Mouse (Mus musculus): ENCODE data around the gene Cdc73. TPM values are rescaled to one million over a fixed set of nuclear protein-coding genes. Genes with fewer than 3 reads are reported as not detected.

Cdc73 gene
- 29.0 and 32.8 TPM in 2 replicates for polyA plus RNA-seq (2016; fragmentation: Nextera tagmentation; extraction: Ambion mirVana)

- peaks cover 12% of the 10 kb centered on the region for H3K36me3 ChIP-seq (replicated peaks)
- WGBS, result under 1% methylated on average over 74 of the region's 74 CpGs
- H3K4me3 ChIP-seq, result peak within 1 kb of the TSS; percentile 84
- peak; percentile 92 for DNase-seq (ENCODE audit: low spot score)
- H3K4me1 ChIP-seq, result peaks cover 13% of the 10 kb centered on the region
- peak within 1 kb of the TSS; percentile 98 for H3K27ac ChIP-seq (replicated peaks)
- H3K27me3 ChIP-seq (replicated peaks; ENCODE audit: low read depth, poor library complexity, severe bottlenecking), result peaks cover 9% of the 10 kb centered on the region; the same call in 1 of the 2 replicates
- no peaks in the 10 kb centered on the region for H3K9me3 ChIP-seq
Observed at GRCm38 (mm10) chr1:143702741-143703262, at the start of gene Cdc73. Gene Cdc73 (minus strand): TSS chr1:143702893.

GRCm38 (mm10) chr1:143745871-143746270, 43.2 kb upstream of the Cdc73 start:
- Histone ChIP-seq H3K27me3 (replicated peaks; ENCODE audit: low read depth, poor library complexity, severe bottlenecking) (no peaks in the 10 kb centered on the region), H3K9me3 (no peaks in the 10 kb centered on the region), H3K4me3 (no peak overlapping the region), H3K36me3 (replicated peaks) (peaks cover 60% of the 10 kb centered on the region), H3K4me1 (0 out of 2 replicates have a peak, but pooled peaks cover 2% of the 10 kb centered on the region), H3K27ac (replicated peaks) (no peak overlapping the region)
- DNase-seq (ENCODE audit: low spot score), result no peak
- WGBS, result 86% methylated on average over 10 of the region's 10 CpGs

GRCm38 (mm10) chr1:143742186-143742585, 39.5 kb upstream of the Cdc73 start:
- peaks cover 7% of the 10 kb centered on the region; the same call in 1 of the 2 replicates for H3K4me1 ChIP-seq
- 0 out of 2 replicates have a peak, but pooled peaks cover 4% of the 10 kb centered on the region for H3K27me3 ChIP-seq (replicated peaks; ENCODE audit: low read depth, poor library complexity, severe bottlenecking)
- H3K9me3 ChIP-seq, result no peaks in the 10 kb centered on the region
- peaks cover 46% of the 10 kb centered on the region for H3K36me3 ChIP-seq (replicated peaks)
- H3K4me3 ChIP-seq, result no peak overlapping the region
- no peak for DNase-seq (ENCODE audit: low spot score)
- H3K27ac ChIP-seq (replicated peaks), result no peak overlapping the region
- 73% methylated on average over 6 of the region's 6 CpGs for WGBS

- Histone ChIP-seq H3K9me3 (no peaks in the 10 kb centered on the region), H3K4me1 (peaks cover 7% of the 10 kb centered on the region; the same call in 1 of the 2 replicates), H3K27me3 (replicated peaks; ENCODE audit: low read depth, poor library complexity, severe bottlenecking) (0 out of 2 replicates have a peak, but pooled peaks cover 4% of the 10 kb centered on the region), H3K27ac (replicated peaks) (no peak overlapping the region), H3K36me3 (replicated peaks) (peaks cover 38% of the 10 kb centered on the region), H3K4me3 (no peak overlapping the region)
- no peak for DNase-seq (ENCODE audit: low spot score)
- WGBS, result 92% methylated on average over 5 of the region's 5 CpGs
Observed at GRCm38 (mm10) chr1:143741331-143741730, 38.6 kb upstream of the Cdc73 start.

- Histone ChIP-seq H3K36me3 (replicated peaks) (peaks cover 32% of the 10 kb centered on the region), H3K27me3 (replicated peaks; ENCODE audit: low read depth, poor library complexity, severe bottlenecking) (0 out of 2 replicates have a peak, but pooled peaks cover 4% of the 10 kb centered on the region), H3K9me3 (no peaks in the 10 kb centered on the region), H3K4me3 (no peak overlapping the region), H3K4me1 (peaks cover 7% of the 10 kb centered on the region; the same call in 1 of the 2 replicates), H3K27ac (replicated peaks) (no peak overlapping the region)
- 93% methylated on average over 10 of the region's 10 CpGs for WGBS
- DNase-seq (ENCODE audit: low spot score), result no peak
Observed at GRCm38 (mm10) chr1:143740581-143740980, 37.9 kb upstream of the Cdc73 start.

- peaks cover 24% of the 10 kb centered on the region for H3K36me3 ChIP-seq (replicated peaks)
- peaks cover 7% of the 10 kb centered on the region; the same call in 1 of the 2 replicates for H3K4me1 ChIP-seq
- H3K4me3 ChIP-seq, result peak overlapping the region; percentile 84
- under 1% methylated on average over 71 of the region's 71 CpGs for WGBS
- H3K27me3 ChIP-seq (replicated peaks; ENCODE audit: low read depth, poor library complexity, severe bottlenecking), result 0 out of 2 replicates have a peak, but pooled peaks cover 4% of the 10 kb centered on the region
- DNase-seq (ENCODE audit: low spot score), result peak; percentile 90
- peak overlapping the region; percentile 93 for H3K27ac ChIP-seq (replicated peaks)
- H3K9me3 ChIP-seq, result no peaks in the 10 kb centered on the region
Observed at GRCm38 (mm10) chr1:143739361-143740350, 37.0 kb upstream of the Cdc73 start.

- DNase-seq (ENCODE audit: low spot score), result no peak
- Histone ChIP-seq H3K4me1 (peaks cover 7% of the 10 kb centered on the region; the same call in 1 of the 2 replicates), H3K27me3 (replicated peaks; ENCODE audit: low read depth, poor library complexity, severe bottlenecking) (0 out of 2 replicates have a peak, but pooled peaks cover 4% of the 10 kb centered on the region), H3K9me3 (no peaks in the 10 kb centered on the region), H3K27ac (replicated peaks) (peak overlapping the region; percentile 93; the same call in 1 of the 2 replicates), H3K4me3 (peak overlapping the region; percentile 84), H3K36me3 (replicated peaks) (peaks cover 15% of the 10 kb centered on the region)
- WGBS, result 32% methylated on average over 11 of the region's 11 CpGs
Observed at GRCm38 (mm10) chr1:143738811-143739210, 36.1 kb upstream of the Cdc73 start.

- DNase-seq (ENCODE audit: low spot score), result no peak
- H3K27ac ChIP-seq (replicated peaks), result no peak overlapping the region
- H3K9me3 ChIP-seq, result no peaks in the 10 kb centered on the region
- no peaks in the 10 kb centered on the region for H3K4me1 ChIP-seq
- H3K27me3 ChIP-seq (replicated peaks; ENCODE audit: low read depth, poor library complexity, severe bottlenecking), result 0 out of 2 replicates have a peak, but pooled peaks cover 4% of the 10 kb centered on the region
- H3K4me3 ChIP-seq, result no peak overlapping the region
- no peaks in the 10 kb centered on the region for H3K36me3 ChIP-seq (replicated peaks)
- 82% methylated on average over 5 of the region's 5 CpGs for WGBS
Observed at GRCm38 (mm10) chr1:143733914-143734410, 31.3 kb upstream of the Cdc73 start.

GRCm38 (mm10) chr1:143731691-143732090, 29.0 kb upstream of the Cdc73 start:
- Histone ChIP-seq H3K4me1 (no peaks in the 10 kb centered on the region), H3K27ac (replicated peaks) (no peak overlapping the region), H3K4me3 (no peak overlapping the region), H3K36me3 (replicated peaks) (no peaks in the 10 kb centered on the region), H3K9me3 (no peaks in the 10 kb centered on the region), H3K27me3 (replicated peaks; ENCODE audit: low read depth, poor library complexity, severe bottlenecking) (no peaks in the 10 kb centered on the region)
- WGBS, result 44% methylated on average over 4 of the region's 4 CpGs
- DNase-seq (ENCODE audit: low spot score), result no peak

- Histone ChIP-seq H3K9me3 (no peaks in the 10 kb centered on the region), H3K4me3 (no peak overlapping the region), H3K4me1 (no peaks in the 10 kb centered on the region), H3K27ac (replicated peaks) (no peak overlapping the region), H3K36me3 (replicated peaks) (no peaks in the 10 kb centered on the region), H3K27me3 (replicated peaks; ENCODE audit: low read depth, poor library complexity, severe bottlenecking) (no peaks in the 10 kb centered on the region)
- DNase-seq (ENCODE audit: low spot score), result peak; percentile 27
- 73% methylated on average over 2 of the region's 2 CpGs for WGBS
Observed at GRCm38 (mm10) chr1:143730899-143731298, 28.2 kb upstream of the Cdc73 start.

GRCm38 (mm10) chr1:143727701-143728445, 25.2 kb upstream of the Cdc73 start:
- 76% methylated on average over 9 of the region's 9 CpGs for WGBS
- no peak for DNase-seq (ENCODE audit: low spot score)
- H3K36me3 ChIP-seq (replicated peaks), result no peaks in the 10 kb centered on the region
- no peaks in the 10 kb centered on the region for H3K9me3 ChIP-seq
- H3K27ac ChIP-seq (replicated peaks), result no peak overlapping the region
- H3K4me1 ChIP-seq, result no peaks in the 10 kb centered on the region
- no peaks in the 10 kb centered on the region for H3K27me3 ChIP-seq (replicated peaks; ENCODE audit: low read depth, poor library complexity, severe bottlenecking)
- H3K4me3 ChIP-seq, result no peak overlapping the region
